Mouse (Mus musculus) intestine, embryonic 15.5 days (tissue): Measurements from ENCODE around the gene Xrcc1. TPM values are rescaled to one million over a fixed set of nuclear protein-coding genes. Genes with fewer than 3 reads are reported as not detected.
A peak's percentile ranks its signal among the peaks of the same experiment; 100 is the strongest.
"Not testable (repeated sequence)": the region's sequence is repeated elsewhere in the genome, so short reads cannot be mapped to it uniquely, and the experiment has no call there.

Experiments
- ATAC-seq: fragments of 200-750 bp; cut with Nextera tagmentation; 2 replicates; pipeline ENCODE4 v1.8.0; 2017; ENCODE audit warnings: moderate TSS enrichment, moderate library complexity
- H3K27ac ChIP-seq: fragments of 300-500 bp; sonication (generic); 2 replicates; pipeline ENCODE4 v1.5.1; 2015; ENCODE audit warnings: mild to moderate bottlenecking, inconsistent platforms
- H3K27me3 ChIP-seq: fragments of 300-500 bp; sonication (generic); replicated peaks from 2 replicates; pipeline ENCODE4 v1.6.1; 2015; ENCODE audit warnings: inconsistent platforms
- H3K36me3 ChIP-seq: fragments of 300-500 bp; sonication (generic); 2 replicates; pipeline ENCODE4 v1.6.1; 2015; ENCODE audit warnings: inconsistent platforms
- H3K4me1 ChIP-seq: fragments of 300-500 bp; sonication (generic); replicated peaks from 2 replicates; pipeline ENCODE4 v1.6.1; 2015; ENCODE audit warnings: inconsistent platforms
- H3K4me2 ChIP-seq: fragments of 300-500 bp; sonication (generic); replicated peaks from 2 replicates; pipeline ENCODE4 v1.6.1; 2015; ENCODE audit warnings: mild to moderate bottlenecking, inconsistent platforms
- H3K4me3 ChIP-seq: fragments of 300-500 bp; sonication (generic); replicated peaks from 2 replicates; pipeline ENCODE4 v1.5.1; 2015; ENCODE audit warnings: inconsistent platforms
- H3K9ac ChIP-seq: fragments of 300-500 bp; sonication (generic); 2 replicates; pipeline ENCODE4 v1.6.1; 2015; ENCODE audit warnings: inconsistent platforms
- H3K9me3 ChIP-seq: fragments of 300-500 bp; sonication (generic); 2 replicates; pipeline ENCODE4 v1.6.1; 2016; ENCODE audit warnings: inconsistent platforms
- WGBS: fragments of 180-500 bp; shearing (Covaris S2); methylation state at CpG from one replicate; pipeline ENCODE4 v1.1.7; 2015; 5-methylcytosine and 5-hydroxymethylcytosine counted together
- polyA plus RNA-seq: library from polyadenylated mRNA; unstranded; fragments of >200 nt; fragmentation: Nextera tagmentation; extraction: Ambion mirVana; gene quantifications from 2 replicates; pipeline ENCODE4 v1.2.1, GENCODE M21; 2015

Gene Xrcc1
- polyA plus RNA-seq, 1 experiment from 2014 or later = 79.9 TPM

DNA sequence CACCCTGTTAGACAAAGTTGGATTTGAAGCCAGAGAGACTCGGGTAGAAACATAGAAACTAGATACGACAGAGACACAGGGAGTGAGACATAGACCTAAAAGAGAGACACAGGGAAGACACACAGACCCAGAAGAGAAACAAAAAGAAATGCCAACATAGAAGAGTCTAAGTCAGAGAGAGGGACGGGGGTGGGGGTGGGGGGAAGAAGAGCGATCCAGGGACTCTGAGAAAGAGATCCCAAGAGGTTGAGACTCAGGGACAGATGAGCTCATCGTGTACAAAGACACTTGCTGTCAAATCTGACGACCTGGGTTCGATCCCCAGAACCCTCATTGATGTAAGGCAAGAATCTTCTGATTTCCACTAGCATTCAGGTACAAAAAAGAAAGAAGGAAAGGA lies 65.6 kb downstream of the Xrcc1 start:
- no peak for ATAC-seq
- Histone ChIP-seq H3K9ac (peak overlapping the region; percentile 53), H3K27me3 (peaks cover 19% of the 10 kb centered on the region), H3K9me3 (no peaks in the 10 kb centered on the region), H3K4me2 (peak overlapping the region; percentile 82), H3K4me1 (peaks cover 18% of the 10 kb centered on the region), H3K4me3 (peak overlapping the region; percentile 57), H3K27ac (no peak overlapping the region), H3K36me3 (no peaks in the 10 kb centered on the region)
- WGBS = 17% methylated on average over 7 of the region's 7 CpGs

DNA sequence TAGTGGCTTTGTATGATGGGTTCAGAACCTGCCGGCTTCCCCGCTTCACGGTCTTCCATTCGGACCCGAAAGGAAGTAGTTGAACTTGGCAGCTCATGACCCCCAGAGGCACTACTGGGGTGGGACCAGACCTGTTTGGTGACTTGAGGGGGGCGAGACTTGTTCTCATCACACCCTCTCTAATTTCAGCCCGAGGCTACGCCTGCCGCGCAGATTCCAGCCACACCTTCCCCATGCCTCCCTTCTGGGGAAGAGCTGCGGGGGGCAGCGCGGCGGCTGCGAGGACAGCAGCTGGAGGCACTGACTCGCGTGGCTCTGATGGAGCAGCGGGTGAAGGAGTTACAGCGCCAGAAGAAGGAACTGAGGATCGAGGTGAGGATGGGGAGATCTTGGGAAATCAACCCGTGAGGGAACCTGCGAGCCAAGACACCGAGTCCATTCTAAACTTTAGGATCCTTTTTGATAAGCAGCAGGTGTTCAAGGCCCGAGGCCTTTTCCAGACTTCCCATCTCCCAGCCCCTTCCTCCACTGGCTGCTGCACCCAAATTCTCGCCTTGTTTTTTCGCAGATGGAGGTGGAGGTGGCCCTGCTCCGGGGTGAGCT lies 66.3 kb downstream of the Xrcc1 start:
- ATAC-seq = no peak
- no peaks in the 10 kb centered on the region for H3K36me3 ChIP-seq
- H3K27ac ChIP-seq = no peak overlapping the region
- H3K27me3 ChIP-seq = peaks cover 19% of the 10 kb centered on the region
- H3K9ac ChIP-seq = no peak overlapping the region
- H3K4me3 ChIP-seq = peak overlapping the region; percentile 24
- H3K4me2 ChIP-seq = peak overlapping the region; percentile 82
- no peaks in the 10 kb centered on the region for H3K9me3 ChIP-seq
- peaks cover 18% of the 10 kb centered on the region for H3K4me1 ChIP-seq
- 7% methylated on average over 27 of the region's 27 CpGs for WGBS

DNA sequence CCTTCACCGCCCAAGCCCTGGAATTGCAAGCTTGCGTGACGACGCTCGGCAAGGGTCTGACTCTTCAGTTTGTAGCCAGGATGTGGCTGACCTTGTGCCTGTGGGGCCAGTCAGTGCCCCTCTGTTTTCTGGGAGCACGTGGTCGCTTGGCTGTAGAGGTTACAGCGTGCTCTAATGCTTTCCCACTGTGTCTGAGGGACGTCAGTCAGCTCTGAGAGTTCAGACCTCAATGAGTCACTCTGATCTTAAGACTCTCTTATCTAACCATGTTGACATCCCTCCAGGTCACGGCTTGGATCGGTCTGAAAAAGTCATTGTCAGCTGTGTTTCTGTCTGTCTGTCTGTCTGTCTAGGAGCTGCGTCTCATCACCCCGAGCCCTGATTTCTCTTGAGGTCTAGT lies 68.7 kb downstream of the Xrcc1 start:
- no peak overlapping the region for H3K27ac ChIP-seq
- no peak for ATAC-seq
- H3K4me1 ChIP-seq = peaks cover 18% of the 10 kb centered on the region
- H3K36me3 ChIP-seq = no peaks in the 10 kb centered on the region; the same call in 1 of the 2 replicates
- no peak overlapping the region for H3K4me3 ChIP-seq
- H3K9ac ChIP-seq = no peak overlapping the region
- H3K27me3 ChIP-seq = peaks cover 19% of the 10 kb centered on the region
- no peak overlapping the region for H3K4me2 ChIP-seq
- H3K9me3 ChIP-seq = no peaks in the 10 kb centered on the region
- 74% methylated on average over 13 of the region's 13 CpGs for WGBS

DNA sequence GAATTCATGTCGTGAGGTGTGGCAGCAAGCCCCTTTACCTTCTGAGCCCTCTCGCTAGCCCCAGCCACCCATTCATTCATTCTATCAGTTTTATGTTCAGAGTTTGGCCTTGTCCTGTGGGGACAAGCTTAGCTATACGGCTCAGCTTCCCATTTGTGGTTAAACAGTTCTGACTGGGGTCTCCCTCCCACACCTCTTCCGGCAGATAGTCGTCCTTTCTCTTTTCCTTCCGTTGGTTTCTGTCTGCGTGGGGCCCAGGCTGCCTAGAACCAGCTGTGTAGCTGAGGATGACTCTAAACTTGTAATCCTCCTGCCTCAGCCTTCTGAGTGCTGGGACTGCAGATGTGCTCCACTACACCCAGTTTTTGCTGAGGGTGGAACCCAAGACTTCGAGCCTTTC lies 71.7 kb downstream of the Xrcc1 start:
- no peak overlapping the region for H3K27ac ChIP-seq
- peaks cover 5% of the 10 kb centered on the region; the same call in 1 of the 2 replicates for H3K27me3 ChIP-seq
- peaks cover 3% of the 10 kb centered on the region; the same call in 1 of the 2 replicates for H3K36me3 ChIP-seq
- no peak overlapping the region for H3K4me2 ChIP-seq
- H3K9me3 ChIP-seq = no peaks in the 10 kb centered on the region
- WGBS = 79% methylated on average over 8 of the region's 8 CpGs
- H3K9ac ChIP-seq = no peak overlapping the region
- no peak overlapping the region for H3K4me3 ChIP-seq
- H3K4me1 ChIP-seq = peaks cover 1% of the 10 kb centered on the region; the same call in 1 of the 2 replicates
- no peak for ATAC-seq

DNA sequence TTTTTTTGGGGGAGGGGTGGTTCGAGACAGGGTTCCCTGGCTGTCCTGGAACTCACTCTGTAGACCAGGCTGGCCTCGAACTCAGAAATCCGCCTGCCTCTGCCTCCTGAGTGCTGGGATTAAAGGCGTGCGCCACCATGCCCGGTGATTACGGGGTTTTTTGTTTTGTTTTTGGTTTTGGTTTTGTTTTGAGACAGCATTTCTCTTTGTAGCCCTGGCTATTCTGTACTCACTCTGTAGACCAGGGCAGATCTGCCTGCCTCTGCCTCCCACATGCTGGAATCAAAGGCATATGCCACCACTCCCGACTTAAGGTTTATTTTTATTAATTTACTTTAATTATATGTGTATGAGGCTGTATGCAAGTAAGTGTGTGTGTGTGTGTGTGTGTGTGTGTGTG lies 72.3 kb downstream of the Xrcc1 start:
- H3K27ac ChIP-seq, H3K4me3 ChIP-seq, H3K36me3 ChIP-seq, H3K9me3 ChIP-seq, H3K27me3 ChIP-seq, H3K4me2 ChIP-seq, H3K9ac ChIP-seq, H3K4me1 ChIP-seq, ATAC-seq: not testable (repeated sequence)
- WGBS = 86% methylated on average over 8 of the region's 8 CpGs

DNA sequence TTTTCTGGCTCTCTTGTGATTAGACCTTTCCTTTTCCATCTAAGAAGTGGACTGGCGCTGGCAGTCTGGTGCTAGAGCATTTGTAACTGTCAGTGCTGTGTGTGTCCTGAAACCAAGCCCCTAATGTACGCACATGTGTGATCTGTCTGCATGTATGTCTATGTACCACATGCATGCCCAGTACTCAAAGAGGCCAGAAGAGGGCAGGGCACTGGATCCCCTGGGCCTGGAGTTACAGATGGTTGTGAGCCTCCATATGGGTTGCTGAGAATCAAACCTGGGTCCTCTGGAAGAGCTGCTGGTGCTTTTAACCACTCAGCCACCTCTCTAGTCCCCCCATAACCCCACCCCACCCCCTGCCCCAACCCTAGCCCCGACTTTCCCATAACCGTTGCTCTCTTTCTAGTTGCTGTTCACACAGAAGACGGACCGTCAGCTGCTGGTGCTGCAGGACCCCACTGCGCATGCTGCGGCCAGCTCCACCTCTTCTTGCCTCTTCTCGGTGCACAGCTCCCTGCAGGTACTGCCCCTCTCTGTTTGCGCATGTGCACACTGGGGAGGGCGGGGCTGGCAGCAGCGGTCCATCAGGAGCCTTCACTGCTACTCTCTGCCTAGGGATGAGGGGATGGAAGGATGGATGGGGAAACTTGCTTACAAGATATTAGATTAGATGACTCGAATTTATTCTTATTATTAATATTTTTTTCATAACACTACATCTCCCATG lies 73.7 kb downstream of the Xrcc1 start:
- no peak overlapping the region for H3K4me3 ChIP-seq
- no peak overlapping the region for H3K27ac ChIP-seq
- no peaks in the 10 kb centered on the region for H3K9me3 ChIP-seq
- no peaks in the 10 kb centered on the region for H3K4me1 ChIP-seq
- H3K36me3 ChIP-seq = peaks cover 3% of the 10 kb centered on the region; the same call in 1 of the 2 replicates
- no peak overlapping the region for H3K9ac ChIP-seq
- H3K27me3 ChIP-seq = no peaks in the 10 kb centered on the region
- no peak for ATAC-seq
- no peak overlapping the region for H3K4me2 ChIP-seq
- WGBS = 65% methylated on average over 13 of the region's 13 CpGs

DNA sequence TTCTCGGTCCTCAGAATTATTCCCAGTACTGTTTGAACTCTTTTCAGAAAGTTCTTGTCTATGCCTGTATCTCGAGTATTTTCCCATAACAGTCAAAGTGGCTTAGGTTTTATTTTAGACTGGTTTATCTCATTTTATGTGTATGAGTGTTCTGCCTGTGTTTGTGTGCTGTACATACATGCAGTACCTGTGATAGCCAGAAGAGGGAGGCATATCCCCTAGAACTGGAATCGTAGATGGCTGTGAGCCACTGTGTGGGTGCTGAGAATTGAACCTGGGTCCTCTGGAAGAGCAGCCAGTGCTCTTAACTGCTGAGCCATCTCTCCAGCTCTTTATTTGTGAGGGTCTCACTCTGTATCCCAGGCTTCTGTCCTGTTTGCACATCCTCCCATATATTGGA lies 75.1 kb downstream of the Xrcc1 start:
- Histone ChIP-seq H3K9me3 (no peaks in the 10 kb centered on the region), H3K4me2 (no peak overlapping the region), H3K27ac (no peak overlapping the region), H3K4me1 (no peaks in the 10 kb centered on the region), H3K4me3 (no peak overlapping the region), H3K36me3 (peaks cover 3% of the 10 kb centered on the region; the same call in 1 of the 2 replicates), H3K27me3 (no peaks in the 10 kb centered on the region), H3K9ac (no peak overlapping the region)
- ATAC-seq = no peak
- 88% methylated on average over 3 of the region's 3 CpGs for WGBS

DNA sequence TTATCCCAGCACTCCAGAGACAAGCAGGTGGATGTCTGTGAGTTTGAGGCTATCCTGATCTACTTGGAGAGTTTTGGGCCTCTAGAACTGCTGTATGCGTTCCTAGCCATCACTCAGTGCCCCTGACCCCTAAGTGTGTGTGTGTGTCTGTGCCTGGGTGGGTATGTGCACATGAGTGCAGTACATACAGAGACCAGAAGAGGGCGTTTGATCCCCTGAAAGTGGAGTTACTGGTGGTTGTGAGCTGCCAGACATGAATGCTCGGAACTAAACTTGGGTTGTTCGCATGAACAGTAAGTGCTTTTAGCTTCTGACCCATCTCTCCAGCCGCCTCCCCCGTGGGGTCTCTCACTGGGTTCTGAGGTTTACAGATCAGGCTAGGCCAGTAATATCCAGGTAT lies 76.9 kb downstream of the Xrcc1 start:
- Histone ChIP-seq H3K36me3 (peaks cover 3% of the 10 kb centered on the region; the same call in 1 of the 2 replicates), H3K27ac (no peak overlapping the region), H3K9me3 (no peaks in the 10 kb centered on the region), H3K9ac (no peak overlapping the region), H3K4me2 (no peak overlapping the region), H3K27me3 (no peaks in the 10 kb centered on the region), H3K4me1 (no peaks in the 10 kb centered on the region), H3K4me3 (no peak overlapping the region)
- no peak for ATAC-seq
- 80% methylated on average over 6 of the region's 6 CpGs for WGBS

Other genes starting within 250 kb of the Xrcc1 start
- 23.6 and 24.6 TPM in 2 replicates for gene Zfp61, start 245.1 kb upstream of the Xrcc1 start, polyA plus RNA-seq
- 6.0 and 7.5 TPM in 2 replicates for gene Zfp94, start 229.6 kb upstream of the Xrcc1 start, polyA plus RNA-seq
- 0.18 and 0.27 TPM in 2 replicates for gene Tescl, start 212.4 kb upstream of the Xrcc1 start, polyA plus RNA-seq
- gene Lypd5, start 197.1 kb upstream of the Xrcc1 start, polyA plus RNA-seq = not detected in 2 replicates
- 2.7 and 3.4 TPM in 2 replicates for gene Kcnn4, start 176.0 kb upstream of the Xrcc1 start, polyA plus RNA-seq
- 19.6 and 21.8 TPM in 2 replicates for gene Smg9, start 146.7 kb upstream of the Xrcc1 start, polyA plus RNA-seq
- not detected in 2 replicates for gene Irgc1, start 94.0 kb upstream of the Xrcc1 start, polyA plus RNA-seq
- 8.7 and 10.5 TPM in 2 replicates for gene Plaur, start 83.8 kb upstream of the Xrcc1 start, polyA plus RNA-seq
- gene Cadm4, start 64.3 kb upstream of the Xrcc1 start, polyA plus RNA-seq = 2.8 and 3.3 TPM in 2 replicates
- 32.0 and 36.6 TPM in 2 replicates for gene Zfp428, start 39.3 kb upstream of the Xrcc1 start, polyA plus RNA-seq
- gene AC161166.1, start 33.8 kb upstream of the Xrcc1 start, polyA plus RNA-seq = 0.14 and 0.24 TPM in 2 replicates
- 5.3 and 5.7 TPM in 2 replicates for gene Irgq, start 15.6 kb upstream of the Xrcc1 start, polyA plus RNA-seq
- gene Pinlyp, start 171 bp upstream of the Xrcc1 start, polyA plus RNA-seq = not detected in 2 replicates
- 35.7 and 36.7 TPM in 2 replicates for gene Ethe1, start 41.3 kb downstream of the Xrcc1 start, polyA plus RNA-seq
- gene Zfp575, start 41.4 kb downstream of the Xrcc1 start, polyA plus RNA-seq = 3.2 and 3.6 TPM in 2 replicates
- gene Phldb3, start 64.5 kb downstream of the Xrcc1 start, polyA plus RNA-seq = 0.35 and 0.39 TPM in 2 replicates
- 0.44 and 0.64 TPM in 2 replicates for gene Lypd3, start 90.3 kb downstream of the Xrcc1 start, polyA plus RNA-seq
- gene Tex101, start 130.4 kb downstream of the Xrcc1 start, polyA plus RNA-seq = 0.14 and 0.15 TPM in 2 replicates
- not detected in 2 replicates for gene BC049730, start 163.0 kb downstream of the Xrcc1 start, polyA plus RNA-seq
- not detected in 2 replicates for gene Gm4763, start 180.6 kb downstream of the Xrcc1 start, polyA plus RNA-seq
- 1.2 and 2.0 TPM in 2 replicates for gene Cd177, start 214.0 kb downstream of the Xrcc1 start, polyA plus RNA-seq
- gene Ceacam10, start 230.9 kb downstream of the Xrcc1 start, polyA plus RNA-seq = 0.39 and 0.45 TPM in 2 replicates